Comparison of ENCODE assay signal across 17 mouse cellular contexts in genomic region chr17:31468496-31468895, GRCm38 (mm10). TPM values are rescaled to one million over a fixed set of nuclear protein-coding genes. Genes with fewer than 3 reads are reported as not detected.
A peak's percentile ranks its signal among the peaks of the same experiment; 100 is the strongest.
DNase-seq lines count a peak whose midpoint lies in the region.
"Had no signal": no experiment of that assay in that cellular context is flagged by ENCODE, and none has a peak within 500 bp of the region (broad histone marks: within the 10 kb centered on the region; RNA-seq: fewer than 3 reads in every experiment).

No protein-coding gene starts in this region.

- DNase-seq in adrenal gland, adult 2 months, result peak; percentile 38
- DNase-seq in adrenal gland, postnatal 25 days, result no peak
- DNase-seq in ovary, adult 18-20 months (ENCODE audit: low spot score), result peak; percentile 60
- DNase-seq in ovary, postnatal 10 days (ENCODE audit: low spot score), result no peak
- peak; percentile 47 to 52 for DNase-seq in adrenal gland, postnatal 36 days
- DNase-seq in gastrocnemius, adult 18-20 months (ENCODE audit: low spot score), result no peak
- DNase-seq: B cell, adult 2 months; cerebellum, adult 11 months; cerebellum, adult 2 months; cerebellum, adult 9-11 months; cerebellum, postnatal 25 days; forebrain, postnatal 0 days; gastrocnemius, postnatal 25 days; heart, adult 18-20 months; heart, postnatal 10 days; heart, postnatal 36 days; kidney, adult 11 months had no signal

RNA-seq across cellular contexts. Expression of gene Wdr4, which starts 51.3 kb away (rescaled TPM):
- total RNA-seq in adrenal gland, adult 2 months (2021), result 10 to 100 TPM; 15.8 to 19.1 TPM
- 35.0 and 41.2 TPM in 2 replicates for polyA plus RNA-seq in adrenal gland, adult 2 months (2012; rRNA removed)
- 16.1 and 27.8 TPM in 2 replicates for total RNA-seq in adrenal gland, postnatal 25 days (2021)
- total RNA-seq in adrenal gland, postnatal 36 days (2021), result 10 to 100 TPM; 20.5 to 24.0 TPM
- total RNA-seq in gastrocnemius, adult 18-20 months (2021), result 1 to 10 TPM; 4.6 to 7.5 TPM

RNA-seq across cellular contexts. Expression of gene Ndufv3, which starts 51.4 kb away (rescaled TPM):
- 100 to 1,000 TPM; 472 to 552 TPM for total RNA-seq in adrenal gland, adult 2 months (2021)
- polyA plus RNA-seq in adrenal gland, adult 2 months (2012; rRNA removed), result 84.6 and 101 TPM in 2 replicates
- total RNA-seq in adrenal gland, postnatal 25 days (2021), result 379 and 390 TPM in 2 replicates
- 100 to 1,000 TPM; 372 to 422 TPM for total RNA-seq in adrenal gland, postnatal 36 days (2021)
- 100 to 1,000 TPM; 469 to 480 TPM for total RNA-seq in gastrocnemius, adult 18-20 months (2021)

Comparison
In these comparisons a context has a peak if more than half of its experiments do, and no peak if none do; other contexts are left out.
1. DNase-seq: peak in adrenal gland, adult 2 months (single experiment), ovary, adult 18-20 months (single experiment) and adrenal gland, postnatal 36 days (2 of 2); none in adrenal gland, postnatal 25 days (single experiment), ovary, postnatal 10 days (single experiment) and gastrocnemius, adult 18-20 months (single experiment).